Mouse (Mus musculus) heart, adult 2 months (tissue): ENCODE data around the gene Mlip. TPM values are rescaled to one million over a fixed set of nuclear protein-coding genes. Genes with fewer than 3 reads are reported as not detected.
"Not testable (repeated sequence)": the region's sequence is repeated elsewhere in the genome, so short reads cannot be mapped to it uniquely, and the experiment has no call there.

Experiments used
- DNase-seq, 2 experiments: peaks; one replicate each; pipeline ENCODE4 v3.0.0; 2021
- H3K27ac ChIP-seq: fragments of 200-600 bp; 2 replicates; pipeline ENCODE4 v1.8.1; 2022
- H3K27me3 ChIP-seq: fragments of 200-500 bp; 2 replicates; pipeline ENCODE4 v1.6.1; 2012; ENCODE audit warnings: mild to moderate bottlenecking, low read length, inconsistent platforms, mixed read lengths; ENCODE audit not compliant: control insufficient read depth, insufficient read depth
- H3K36me3 ChIP-seq: fragments of 200-500 bp; 2 replicates; pipeline ENCODE4 v1.6.1; 2012; ENCODE audit warnings: low read length, inconsistent platforms; ENCODE audit not compliant: control insufficient read depth, insufficient read depth
- H3K4me1 ChIP-seq: fragments of 200-500 bp; 2 replicates; pipeline ENCODE4 v1.6.1; 2011; ENCODE audit warnings: low read length; ENCODE audit not compliant: control insufficient read depth, insufficient read depth
- H3K4me3 ChIP-seq: fragments of 200-600 bp; 2 replicates; pipeline ENCODE4 v1.8.1; 2022
- H3K79me2 ChIP-seq: fragments of 200-500 bp; replicated peaks from 2 replicates; pipeline ENCODE4 v1.6.1; 2012; ENCODE audit warnings: mild to moderate bottlenecking, inconsistent platforms, low read length, moderate library complexity, mixed read lengths; ENCODE audit not compliant: control insufficient read depth, insufficient read depth
- H3K9ac ChIP-seq: fragments of 200-500 bp; 2 replicates; pipeline ENCODE4 v1.6.1; 2012; ENCODE audit warnings: low read depth, mild to moderate bottlenecking, control low read depth, inconsistent platforms, low read length, mixed read lengths
- CTCF ChIP-seq: fragments of 200-600 bp; IDR thresholded peaks from 2 replicates; pipeline ENCODE4 v1.8.1; 2022; ENCODE audit warnings: antibody characterized with exemption, mild to moderate bottlenecking, moderate library complexity
- EP300 ChIP-seq: fragments of 200-500 bp; IDR thresholded peaks from 2 replicates; pipeline ENCODE4 v1.6.1; 2011; ENCODE audit warnings: low read depth, low read length, control low read depth; ENCODE audit not compliant: insufficient read depth
- POLR2A ChIP-seq: fragments of 200-500 bp; IDR thresholded peaks from 2 replicates; pipeline ENCODE4 v1.6.1; 2011; ENCODE audit warnings: mild to moderate bottlenecking, low read depth, low read length, control low read depth; ENCODE audit not compliant: insufficient read depth
- WGBS: fragments of 180-500 bp; shearing (Covaris S2); methylation state at CpG from one replicate; pipeline ENCODE4 v1.1.7; 2018; 5-methylcytosine and 5-hydroxymethylcytosine counted together
- intact Hi-C: fragments of 180-260 bp; cut with DNase I; formaldehyde crosslinking; loops from one replicate; pipeline ENCODE4 v1.15.1; 2025
- polyA plus RNA-seq: library from polyadenylated mRNA; depleted of rRNA; stranded (reverse); fragments of >200 nt; gene quantifications from 2 replicates; pipeline ENCODE4 v1.2.3, GENCODE M21; 2012
- total RNA-seq, 2 experiments: library from RNA; stranded (reverse); gene quantifications; 2 replicates each; pipeline ENCODE4 v1.2.3; 2021

Gene Mlip
- total and polyA plus RNA-seq, 3 experiments: 110 to 148 (median 128) TPM

GRCm38 (mm10) chr9:77161764-77162163 lies 191.0 kb downstream of the Mlip start:
- no peak for DNase-seq
- no peak overlapping the region for H3K4me3 ChIP-seq
- H3K4me1 ChIP-seq: no peaks in the 10 kb centered on the region
- no peaks in the 10 kb centered on the region for H3K27me3 ChIP-seq
- H3K79me2 ChIP-seq: no peaks in the 10 kb centered on the region
- TF ChIP-seq POLR2A (no peak), CTCF (no peak), EP300 (no peak)
- H3K9ac ChIP-seq: no peak overlapping the region
- no peak overlapping the region for H3K27ac ChIP-seq
- no peaks in the 10 kb centered on the region for H3K36me3 ChIP-seq
- WGBS: 77% methylated on average over 5 of the region's 5 CpGs
- intact Hi-C loops: no loop called here

GRCm38 (mm10) chr9:77160277-77160926 lies 192.4 kb downstream of the Mlip start:
- TF ChIP-seq CTCF: no peak
- TF ChIP-seq POLR2A: no peak
- TF ChIP-seq EP300: no peak
- Histone ChIP-seq H3K4me1 (no peaks in the 10 kb centered on the region), H3K79me2 (no peaks in the 10 kb centered on the region), H3K9ac (no peak overlapping the region), H3K4me3 (no peak overlapping the region), H3K27me3 (no peaks in the 10 kb centered on the region), H3K36me3 (no peaks in the 10 kb centered on the region), H3K27ac (no peak overlapping the region)
- DNase-seq: no peak
- intact Hi-C loops: no loop called here
- WGBS: 72% methylated on average over 4 of the region's 4 CpGs

GRCm38 (mm10) chr9:77148518-77149257 lies 204.1 kb downstream of the Mlip start:
- Histone ChIP-seq H3K4me1 (no peaks in the 10 kb centered on the region), H3K36me3 (no peaks in the 10 kb centered on the region), H3K27me3 (no peaks in the 10 kb centered on the region), H3K79me2 (no peaks in the 10 kb centered on the region), H3K4me3 (no peak overlapping the region), H3K9ac (no peak overlapping the region), H3K27ac (no peak overlapping the region)
- intact Hi-C loops: no loop called here
- no peak for DNase-seq
- 88% methylated on average over 3 of the region's 3 CpGs for WGBS
- no peak for TF ChIP-seq CTCF
- no peak for TF ChIP-seq POLR2A
- TF ChIP-seq EP300: no peak

GRCm38 (mm10) chr9:77119735-77120134 lies 233.0 kb downstream of the Mlip start:
- no peaks in the 10 kb centered on the region for H3K36me3 ChIP-seq
- no peak overlapping the region for H3K4me3 ChIP-seq
- H3K9ac ChIP-seq: no peak overlapping the region
- H3K27ac ChIP-seq: no peak overlapping the region
- H3K4me1 ChIP-seq: no peaks in the 10 kb centered on the region
- WGBS: 92% methylated on average over 1 of the region's 1 CpGs
- intact Hi-C loops: loop anchor here (10.0 kb wide), 1 partner anchor 255 kb away; no protein-coding TSS in a partner anchor
- no peak for DNase-seq
- TF ChIP-seq POLR2A (no peak), EP300 (no peak), CTCF (no peak)
- H3K27me3 ChIP-seq: no peaks in the 10 kb centered on the region
- no peaks in the 10 kb centered on the region for H3K79me2 ChIP-seq

- no peak for DNase-seq
- Histone ChIP-seq H3K4me1 (no peaks in the 10 kb centered on the region), H3K79me2 (no peaks in the 10 kb centered on the region), H3K27me3 (no peaks in the 10 kb centered on the region), H3K9ac (no peak overlapping the region), H3K36me3 (no peaks in the 10 kb centered on the region), H3K27ac (no peak overlapping the region), H3K4me3 (no peak overlapping the region)
- intact Hi-C loops: no loop called here
- 79% methylated on average over 1 of the region's 1 CpGs for WGBS
- TF ChIP-seq CTCF: no peak
- TF ChIP-seq POLR2A: no peak
- TF ChIP-seq EP300: no peak
Observed at GRCm38 (mm10) chr9:77096886-77097285, 255.9 kb downstream of the Mlip start.

GRCm38 (mm10) chr9:77083221-77083620 lies 269.5 kb downstream of the Mlip start:
- H3K36me3 ChIP-seq, DNase-seq, H3K79me2 ChIP-seq, intact Hi-C loops, H3K4me3 ChIP-seq, H3K9ac ChIP-seq, H3K27me3 ChIP-seq, H3K4me1 ChIP-seq, H3K27ac ChIP-seq: not testable (repeated sequence)
- WGBS: 86% methylated on average over 1 of the region's 1 CpGs
